8 mouse cellular contexts compared by ENCODE assay signal in genomic region chr12:72535599-72535998, GRCm38 (mm10). TPM values are rescaled to one million over a fixed set of nuclear protein-coding genes. Genes with fewer than 3 reads are reported as not detected.
DNase-seq lines count a peak whose midpoint lies in the region; ATAC-seq and TF ChIP-seq lines count a peak whose summit lies in the region.

No protein-coding gene starts in this region.

- peak overlapping the region; percentile 68 for H3K4me2 ChIP-seq in kidney, embryonic 14.5 days (replicated peaks; ENCODE audit: low read depth, low read length)
- H3K4me2 ChIP-seq in hindbrain, embryonic 12.5 days (replicated peaks) = peak overlapping the region; percentile 54

- ATAC-seq in kidney, embryonic 14.5 days (ENCODE audit: low FRiP score, low TSS enrichment) = peak; percentile 25; the same call in 1 of the 2 replicates
- no peak; the same call in 1 of the 2 replicates for ATAC-seq in hindbrain, embryonic 12.5 days (ENCODE audit: low FRiP score)

- DNase-seq in kidney, adult 11 months = no peak
- peak; percentile 3 for DNase-seq in lung, postnatal 25 days (ENCODE audit: low spot score)
- no peak for DNase-seq in gastrocnemius, postnatal 10 days
- DNase-seq in adrenal gland, adult 8-10 months = no peak
- no peak for DNase-seq in frontal cortex, postnatal 14 days (ENCODE audit: low spot score in 2 of 2)

- H3K36me3 ChIP-seq in kidney, embryonic 14.5 days (ENCODE audit: control insufficient read depth, insufficient read depth, low read length) = no peaks in the 10 kb centered on the region
- H3K36me3 ChIP-seq in hindbrain, embryonic 12.5 days = no peaks in the 10 kb centered on the region

- H3K4me3 ChIP-seq in kidney, embryonic 14.5 days (ENCODE audit: low read length) = peak overlapping the region; percentile 69
- H3K4me3 ChIP-seq in cortical plate, adult 2 months (ENCODE audit: insufficient read depth, low read length) = peak overlapping the region; percentile 59
- peak overlapping the region; percentile 59 for H3K4me3 ChIP-seq in hindbrain, embryonic 12.5 days

- 41% methylated on average over 3 of the region's 3 CpGs for WGBS in kidney, embryonic 14.5 days
- WGBS in hindbrain, embryonic 12.5 days = 41% methylated on average over 3 of the region's 3 CpGs

- H3K27ac ChIP-seq in kidney, embryonic 14.5 days (ENCODE audit: low read depth, low read length) = no peak overlapping the region
- no peak overlapping the region for H3K27ac ChIP-seq in cortical plate, adult 2 months (ENCODE audit: insufficient read depth, low read length)
- H3K27ac ChIP-seq in hindbrain, embryonic 12.5 days = peak overlapping the region; percentile 24; the same call in 1 of the 2 replicates

- H3K9ac ChIP-seq in kidney, embryonic 14.5 days (ENCODE audit: low read depth, low read length) = no peak overlapping the region
- peak overlapping the region; percentile 66 for H3K9ac ChIP-seq in hindbrain, embryonic 12.5 days

- H3K27me3 ChIP-seq in kidney, embryonic 14.5 days (ENCODE audit: control insufficient read depth, insufficient read depth, low read length) = no peaks in the 10 kb centered on the region
- no peaks in the 10 kb centered on the region for H3K27me3 ChIP-seq in hindbrain, embryonic 12.5 days

- no peak for TF ChIP-seq POLR2A in cortical plate, adult 2 months (IDR thresholded peaks at IDR 0.05; ENCODE audit: extremely low read depth, insufficient read depth, low read length)

- no peak for TF ChIP-seq CTCF in cortical plate, adult 2 months (IDR thresholded peaks at IDR 0.05; ENCODE audit: extremely low read depth, insufficient read depth, low read length)

- H3K4me1 ChIP-seq in kidney, embryonic 14.5 days (ENCODE audit: control insufficient read depth, insufficient read depth, low read length) = 0 out of 2 replicates have a peak, but pooled peaks cover 4% of the 10 kb centered on the region
- no peaks in the 10 kb centered on the region; the same call in 1 of the 2 replicates for H3K4me1 ChIP-seq in cortical plate, adult 2 months (ENCODE audit: control insufficient read depth, insufficient read depth, low read length)
- H3K4me1 ChIP-seq in hindbrain, embryonic 12.5 days = peaks cover 6% of the 10 kb centered on the region

- no peaks in the 10 kb centered on the region for H3K9me3 ChIP-seq in kidney, embryonic 14.5 days (ENCODE audit: control insufficient read depth, low read length)
- no peaks in the 10 kb centered on the region for H3K9me3 ChIP-seq in hindbrain, embryonic 12.5 days (replicated peaks)

RNA-seq across cellular contexts. Expression of gene Pcnx4, which starts 0.6 kb away (rescaled TPM):
- polyA plus RNA-seq in kidney, embryonic 14.5 days (2014; fragmentation: Nextera tagmentation; extraction: Ambion mirVana) = 5.9 and 10.2 TPM in 2 replicates
- polyA plus RNA-seq in cortical plate, adult 2 months (2012; rRNA removed) = 18.0 and 18.4 TPM in 2 replicates
- 18.0 and 18.4 TPM in 2 replicates for polyA plus RNA-seq in hindbrain, embryonic 12.5 days (2016; fragmentation: Nextera tagmentation; extraction: Ambion mirVana)
- 1 to 10 TPM; 2.8 to 3.9 TPM for total RNA-seq in gastrocnemius, postnatal 10 days (2021)
- total RNA-seq in adrenal gland, adult 8-10 months (2022) = 10 to 100 TPM in 2 of 4 experiments, 1 to 10 TPM in 2; 8.7 to 12.7 (median 10.7) TPM
